Mouse (Mus musculus) heart, embryonic 13.5 days (tissue): ENCODE results near the gene Aqp3. TPM values are rescaled to one million over a fixed set of nuclear protein-coding genes. Genes with fewer than 3 reads are reported as not detected.

Experiments used
- ATAC-seq: fragments of 200-750 bp; cut with Nextera tagmentation; 2 replicates; pipeline ENCODE4 v1.8.0; 2017; ENCODE audit warnings: moderate TSS enrichment; ENCODE audit not compliant: insufficient number of reproducible peaks, low FRiP score, low TSS enrichment; ENCODE audit errors: extremely low read depth
- H3K27ac ChIP-seq: fragments of 300-500 bp; sonication (generic); replicated peaks from 2 replicates; pipeline ENCODE4 v1.5.1; 2015; ENCODE audit warnings: moderate library complexity, mild to moderate bottlenecking, inconsistent platforms
- H3K27me3 ChIP-seq: fragments of 300-500 bp; sonication (generic); replicated peaks from 2 replicates; pipeline ENCODE4 v1.6.1; 2015; ENCODE audit warnings: mild to moderate bottlenecking, inconsistent platforms
- H3K36me3 ChIP-seq: fragments of 300-500 bp; sonication (generic); 2 replicates; pipeline ENCODE4 v1.6.1; 2015; ENCODE audit warnings: mild to moderate bottlenecking, inconsistent platforms
- H3K4me1 ChIP-seq: fragments of 300-500 bp; sonication (generic); 2 replicates; pipeline ENCODE4 v1.6.1; 2015; ENCODE audit warnings: inconsistent platforms
- H3K4me2 ChIP-seq: fragments of 300-500 bp; sonication (generic); 2 replicates; pipeline ENCODE4 v1.6.1; 2015; ENCODE audit warnings: inconsistent platforms, mild to moderate bottlenecking, moderate library complexity
- H3K4me3 ChIP-seq: fragments of 300-500 bp; sonication (generic); 2 replicates; pipeline ENCODE4 v1.5.1; 2015; ENCODE audit warnings: moderate library complexity, mild to moderate bottlenecking, inconsistent platforms
- H3K9ac ChIP-seq: fragments of 300-500 bp; sonication (generic); 2 replicates; pipeline ENCODE4 v1.6.1; 2015; ENCODE audit warnings: inconsistent platforms, mild to moderate bottlenecking, moderate library complexity
- H3K9me3 ChIP-seq: fragments of 300-500 bp; sonication (generic); 2 replicates; pipeline ENCODE4 v1.6.1; 2016; ENCODE audit warnings: inconsistent platforms
- WGBS: fragments of 180-500 bp; shearing (Covaris S2); methylation state at CpG from one replicate; pipeline ENCODE4 v1.1.7; 2015; ENCODE audit warnings: mixed read lengths; 5-methylcytosine and 5-hydroxymethylcytosine counted together
- polyA plus RNA-seq: library from polyadenylated mRNA; unstranded; fragments of >200 nt; fragmentation: Nextera tagmentation; extraction: Ambion mirVana; gene quantifications from 2 replicates; pipeline ENCODE4 v1.2.1, GENCODE M21; 2015

The Aqp3 gene
- polyA plus RNA-seq, 1 experiment from 2014 or later, result 0.87 TPM

- H3K4me2 ChIP-seq, result no peak overlapping the region
- peaks cover 22% of the 10 kb centered on the region for H3K4me1 ChIP-seq
- H3K9ac ChIP-seq, result no peak overlapping the region
- 68% methylated on average over 5 of the region's 5 CpGs for WGBS
- no peaks in the 10 kb centered on the region for H3K9me3 ChIP-seq
- H3K36me3 ChIP-seq, result no peaks in the 10 kb centered on the region
- no peaks in the 10 kb centered on the region; the same call in 1 of the 2 replicates for H3K27me3 ChIP-seq
- no peak overlapping the region for H3K27ac ChIP-seq
- no peak for ATAC-seq
- no peak overlapping the region for H3K4me3 ChIP-seq
Observed at GRCm38 (mm10) chr4:41043961-41044360, 54.0 kb downstream of the Aqp3 start.

- Histone ChIP-seq H3K4me2 (no peak overlapping the region), H3K27me3 (no peaks in the 10 kb centered on the region; the same call in 1 of the 2 replicates), H3K4me1 (peaks cover 14% of the 10 kb centered on the region), H3K4me3 (no peak overlapping the region), H3K27ac (no peak overlapping the region), H3K9me3 (no peaks in the 10 kb centered on the region), H3K9ac (no peak overlapping the region), H3K36me3 (no peaks in the 10 kb centered on the region)
- no peak for ATAC-seq
- 72% methylated on average over 12 of the region's 12 CpGs for WGBS
Observed at GRCm38 (mm10) chr4:41042880-41043279, 55.1 kb downstream of the Aqp3 start.

Other genes with a start within 250 kb of the Aqp3 start
- gene B4galt1, start 244.2 kb downstream of the Aqp3 start, polyA plus RNA-seq, result 46.2 and 48.1 TPM in 2 replicates
- 9.3 and 11.4 TPM in 2 replicates for gene Spink4, start 178.1 kb downstream of the Aqp3 start, polyA plus RNA-seq
- gene Bag1, start 149.9 kb downstream of the Aqp3 start, polyA plus RNA-seq, result 168 and 177 TPM in 2 replicates
- 64.6 and 76.6 TPM in 2 replicates for gene Chmp5, start 149.8 kb downstream of the Aqp3 start, polyA plus RNA-seq
- gene Nfx1, start 127.3 kb downstream of the Aqp3 start, polyA plus RNA-seq, result 50.3 and 54.9 TPM in 2 replicates
- not detected in 2 replicates for gene Aqp7, start 50.0 kb downstream of the Aqp3 start, polyA plus RNA-seq
- 15.7 and 18.2 TPM in 2 replicates for gene Nol6, start 26.3 kb upstream of the Aqp3 start, polyA plus RNA-seq
- gene Ube2r2, start 37.6 kb upstream of the Aqp3 start, polyA plus RNA-seq, result 73.3 and 75.3 TPM in 2 replicates
- gene Ubap2, start 177.0 kb upstream of the Aqp3 start, polyA plus RNA-seq, result 51.5 and 53.2 TPM in 2 replicates
- gene Dcaf12, start 216.7 kb upstream of the Aqp3 start, polyA plus RNA-seq, result 41.9 TPM in 2 replicates